Mouse (Mus musculus): ENCODE results near the gene Smyd3.

Gene Smyd3

DNA sequence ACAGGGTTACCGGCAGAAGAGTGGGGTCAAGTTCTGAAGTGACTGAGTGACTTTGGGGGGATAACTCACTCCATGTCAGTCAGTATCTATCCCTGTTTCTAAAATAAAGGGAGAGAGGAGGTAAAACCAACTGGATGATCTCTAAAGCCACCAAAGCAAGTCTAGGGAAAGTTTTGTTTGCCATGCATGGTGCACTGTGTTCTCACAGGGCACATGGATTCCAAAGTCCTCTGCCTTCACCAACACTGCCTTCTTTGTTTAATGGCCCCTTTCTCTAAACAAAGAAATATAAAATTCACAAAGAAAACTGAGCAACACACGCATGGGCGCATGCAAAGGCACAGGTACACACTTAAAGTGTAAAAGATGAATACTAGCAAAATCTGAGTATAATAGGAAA, 403.5 kb downstream of the Smyd3 start:
- no peak for DNase-seq (ENCODE audit: low spot score)

DNA sequence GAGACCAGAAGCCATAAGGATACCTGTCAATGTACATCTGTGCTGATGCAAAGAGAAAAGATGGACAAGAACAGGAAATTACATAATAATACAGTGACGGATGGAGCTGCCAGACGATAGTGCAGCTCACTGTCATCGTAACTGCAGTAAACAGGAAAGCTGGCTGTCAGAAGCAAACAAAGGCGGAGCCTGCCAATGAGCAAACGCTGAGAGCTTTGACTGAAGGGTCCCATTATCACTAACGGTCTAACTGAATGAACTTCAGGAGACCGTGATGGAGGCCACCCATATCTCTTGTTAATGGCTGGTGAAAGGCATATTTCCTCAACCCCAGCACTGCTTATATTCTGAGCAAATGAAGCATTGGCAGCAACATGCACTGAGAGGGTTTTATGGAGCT, 409.1 kb downstream of the Smyd3 start:
- no peak for DNase-seq (ENCODE audit: low spot score)

DNA sequence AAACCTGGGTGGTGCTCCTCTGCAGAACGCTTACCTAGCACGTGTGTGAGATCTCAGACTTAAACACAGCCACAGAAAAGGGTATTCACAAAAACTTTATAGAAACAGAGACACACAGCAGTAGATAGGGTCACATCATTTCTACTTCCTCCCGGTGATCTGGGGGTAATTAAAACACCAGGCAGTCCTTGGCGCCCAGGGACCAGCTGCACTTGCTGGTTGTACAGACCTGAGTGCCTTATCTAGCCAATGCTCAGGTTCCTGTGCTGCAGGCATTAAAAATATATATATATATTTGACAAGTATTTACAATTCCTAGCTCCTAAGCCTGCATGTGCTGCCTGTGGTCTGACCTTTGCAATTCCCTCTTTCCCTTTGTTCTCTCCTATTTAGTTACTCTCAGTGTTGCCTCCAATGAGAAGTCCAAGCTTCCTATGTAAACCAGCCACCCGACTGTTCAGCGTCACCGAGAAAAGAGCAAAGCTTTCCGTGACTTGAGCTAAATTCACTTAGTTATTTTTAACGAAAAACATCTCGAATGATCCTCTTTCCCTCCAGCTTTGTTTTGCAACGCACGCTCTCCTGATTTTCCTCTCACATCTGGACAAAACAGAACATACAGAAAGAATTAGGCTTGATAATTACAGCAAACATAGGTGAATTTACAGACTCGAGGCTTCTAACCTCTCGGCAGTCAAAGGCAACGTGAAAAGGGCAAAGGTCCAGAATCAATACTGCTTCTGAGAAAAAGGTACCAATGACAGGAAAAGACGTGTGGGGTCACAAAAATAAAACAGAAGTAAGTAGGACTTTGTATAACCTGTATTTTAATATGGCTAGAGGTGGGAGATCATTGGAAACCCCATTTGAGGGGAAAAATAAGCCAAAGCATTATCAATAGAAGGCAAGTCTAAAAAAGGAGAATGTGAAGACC, 409.8 kb downstream of the Smyd3 start:
- no peak for DNase-seq (ENCODE audit: low spot score)

DNA sequence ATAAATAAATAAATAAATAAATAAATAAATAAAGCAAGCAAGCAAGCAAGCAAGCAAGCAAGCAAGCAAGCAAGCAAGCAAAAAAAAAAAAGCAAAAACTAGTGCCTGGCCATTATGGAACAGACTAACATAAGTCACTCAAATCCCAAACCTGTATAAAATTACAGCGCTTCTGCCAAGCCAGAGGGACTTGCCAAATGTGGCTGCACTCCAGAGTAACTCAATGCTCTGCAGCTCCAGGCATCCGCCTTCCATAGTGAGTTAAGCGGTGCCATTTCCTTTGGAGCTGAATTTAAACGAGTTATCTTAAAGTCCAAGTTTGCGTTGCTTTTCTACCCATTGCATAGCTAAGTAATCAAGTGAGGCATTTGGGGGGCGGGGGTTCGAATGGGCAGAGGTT, 410.6 kb downstream of the Smyd3 start:
- DNase-seq (ENCODE audit: low spot score) = no peak

DNA sequence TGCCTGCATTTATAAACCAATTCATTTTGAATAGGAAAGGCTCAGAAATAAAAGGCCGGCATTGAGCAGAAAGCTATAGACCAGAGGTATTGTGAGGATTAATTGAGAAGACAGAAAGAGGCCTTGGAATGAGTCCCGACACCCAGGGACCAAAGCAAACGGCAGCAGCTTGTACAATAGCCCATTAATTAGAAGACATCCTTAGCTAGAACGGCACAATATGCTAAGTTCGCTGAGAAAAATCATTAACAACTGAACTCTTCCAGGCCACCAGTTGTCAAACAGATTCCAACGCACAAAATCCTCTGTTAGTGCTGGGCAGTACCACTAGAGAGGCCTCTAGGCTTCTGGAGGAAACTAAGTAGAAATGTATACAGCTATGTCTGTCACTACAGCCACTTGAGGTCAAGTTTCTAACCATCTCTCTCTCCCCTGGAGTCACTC, 411.1 kb downstream of the Smyd3 start:
- DNase-seq (ENCODE audit: low spot score) = peak; percentile 39

DNA sequence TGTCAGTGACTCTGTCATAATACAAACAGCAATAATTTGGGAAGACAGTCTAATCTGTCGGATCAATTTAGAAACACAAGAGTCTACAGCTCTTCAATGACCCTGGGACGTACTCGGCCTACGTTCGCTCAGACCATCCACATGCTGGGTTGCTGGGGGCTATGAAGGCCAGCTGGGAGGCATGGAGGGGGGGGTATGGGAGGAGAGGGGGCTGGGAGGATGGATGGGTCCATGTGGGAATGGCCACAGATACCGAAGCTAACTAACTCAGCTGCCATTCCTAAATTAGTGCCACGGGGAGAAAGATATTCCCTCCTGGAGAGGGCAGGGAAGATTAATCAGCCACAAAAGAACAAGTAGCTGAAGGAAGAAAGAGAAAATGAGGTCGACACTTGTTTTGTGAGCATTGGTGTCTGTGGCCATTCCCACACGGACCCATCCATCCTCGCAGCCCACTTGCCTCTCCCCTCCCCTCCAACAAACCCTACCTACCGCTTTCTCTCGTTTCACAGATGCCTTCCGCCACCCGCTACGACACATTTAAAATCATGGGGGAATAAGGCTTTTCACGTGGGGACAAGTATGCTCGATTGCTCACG, 411.6 kb downstream of the Smyd3 start:
- peak; percentile 36 for DNase-seq (ENCODE audit: low spot score)

DNA sequence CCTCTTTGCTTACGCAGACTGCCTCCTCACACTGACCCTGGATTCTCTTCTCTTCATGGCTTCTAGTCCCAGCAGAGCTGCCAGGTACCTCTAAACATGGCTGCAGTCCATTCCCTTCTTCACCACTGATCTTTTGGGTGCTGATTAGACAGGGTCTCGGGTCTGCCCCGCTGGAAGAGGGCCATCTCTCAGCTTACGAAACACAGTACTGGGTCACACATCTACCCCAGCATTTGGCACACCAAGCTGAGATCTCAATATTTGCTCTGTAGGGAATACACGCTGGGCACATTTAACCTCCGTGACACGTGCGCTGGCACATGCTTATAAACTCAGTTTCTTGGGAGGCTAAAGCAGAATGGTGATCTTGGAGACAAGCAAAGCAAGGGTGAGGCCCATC, 413.4 kb downstream of the Smyd3 start:
- DNase-seq (ENCODE audit: low spot score) = no peak

DNA sequence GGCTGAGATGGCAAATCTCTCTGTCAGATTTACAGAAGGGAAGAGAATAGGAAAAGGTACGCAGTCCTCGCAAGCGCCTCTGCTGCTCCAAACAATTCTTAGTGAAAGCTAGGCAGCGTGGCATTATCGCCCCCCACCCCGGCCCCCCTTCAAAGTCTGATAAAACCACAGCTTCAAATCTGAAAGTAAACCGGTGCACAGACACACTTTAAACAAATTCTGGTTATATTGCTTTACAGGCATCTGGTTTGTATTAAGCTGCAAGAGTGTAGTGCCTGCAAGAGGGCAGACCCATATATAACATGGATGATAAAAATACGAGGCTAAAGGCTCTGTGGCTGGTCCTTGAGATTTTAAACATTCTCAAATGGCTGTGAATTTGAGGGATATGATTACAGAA, 420.8 kb downstream of the Smyd3 start:
- DNase-seq (ENCODE audit: low spot score) = no peak

DNA sequence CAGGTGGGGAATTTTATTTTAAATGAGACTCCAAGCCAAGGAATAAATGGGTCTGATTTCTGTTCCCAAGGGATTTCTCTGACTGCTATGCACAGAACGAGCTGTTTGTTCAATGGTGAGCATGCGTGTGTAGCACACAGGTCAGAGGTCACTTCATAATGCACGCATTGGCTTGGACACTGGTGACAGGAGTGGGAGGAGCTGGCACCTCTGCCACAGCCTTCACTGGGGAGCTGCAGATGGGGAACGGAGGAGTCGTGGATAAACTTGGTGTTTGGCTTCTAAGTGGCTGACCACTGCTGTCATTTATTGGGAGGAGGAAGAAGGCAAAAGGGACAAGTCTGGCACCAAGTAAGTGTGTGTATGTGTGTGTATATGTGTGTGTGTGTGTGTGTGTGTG, 421.5 kb downstream of the Smyd3 start:
- DNase-seq (ENCODE audit: low spot score) = peak; percentile 10

DNA sequence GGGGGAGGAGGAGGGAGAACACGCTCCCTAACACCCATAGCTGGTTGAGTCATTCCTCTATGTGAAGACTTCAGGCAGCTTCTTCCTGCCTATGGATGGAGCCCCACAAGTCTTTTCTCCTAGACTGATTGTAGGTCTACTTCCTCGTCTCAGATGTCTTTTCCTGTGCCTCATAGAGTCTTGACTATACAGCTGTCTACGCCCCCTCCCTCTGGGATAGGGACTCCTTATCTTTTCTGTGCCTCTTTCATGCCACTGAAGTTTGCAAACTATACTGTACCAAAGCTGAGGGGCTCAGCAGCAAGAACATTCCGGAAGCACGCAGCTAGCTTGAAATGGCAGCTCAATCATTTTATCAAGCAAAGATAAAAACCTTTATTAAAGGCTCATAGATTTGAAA, 428.7 kb downstream of the Smyd3 start:
- no peak for DNase-seq (ENCODE audit: low spot score)

DNA sequence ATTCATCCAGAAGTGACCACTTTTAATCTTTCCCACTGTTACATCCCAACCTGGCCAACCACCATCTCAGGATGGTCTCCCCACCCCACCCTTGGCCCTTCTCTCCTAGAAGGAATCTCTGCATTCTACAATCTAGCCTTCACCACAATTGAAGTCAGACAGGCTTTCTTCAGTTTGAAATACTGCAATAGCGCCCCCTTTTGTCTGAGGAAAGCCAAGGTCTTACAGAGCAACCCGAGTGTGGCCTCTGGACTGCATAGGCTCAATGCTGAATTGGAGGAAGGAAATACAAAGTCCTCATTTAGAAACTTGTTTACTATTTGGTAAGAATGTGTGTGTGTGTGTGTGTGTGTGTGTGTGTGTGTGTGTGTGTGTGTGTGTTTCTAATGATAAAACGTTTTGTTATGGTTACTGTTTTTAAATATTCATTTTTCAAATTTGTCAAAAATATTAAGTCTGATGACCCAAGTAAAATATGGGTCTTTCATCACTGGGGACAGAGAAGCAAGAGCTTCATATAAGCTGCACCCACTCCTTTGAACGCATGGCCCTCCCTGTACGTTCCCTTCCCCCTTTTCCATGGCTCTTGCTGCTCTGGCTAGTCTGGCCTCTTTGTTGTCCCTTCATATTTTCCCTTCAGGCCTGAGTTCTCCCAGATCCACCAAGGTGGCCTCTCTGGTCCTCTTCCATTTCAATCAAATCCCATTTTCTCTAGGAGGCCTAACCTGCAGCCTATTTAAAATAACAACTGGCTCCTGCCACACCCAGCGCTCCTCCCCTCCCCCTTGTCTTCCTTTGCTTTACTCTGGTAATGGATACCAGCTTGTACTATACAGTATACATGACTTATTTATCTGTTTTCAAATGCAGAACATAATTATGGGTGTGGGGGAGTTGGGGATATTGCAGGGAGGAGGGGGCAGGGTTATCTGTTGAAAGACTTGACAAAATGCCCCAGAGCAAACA, 430.5 kb downstream of the Smyd3 start:
- peak; percentile 46 for DNase-seq (ENCODE audit: low spot score)

DNA sequence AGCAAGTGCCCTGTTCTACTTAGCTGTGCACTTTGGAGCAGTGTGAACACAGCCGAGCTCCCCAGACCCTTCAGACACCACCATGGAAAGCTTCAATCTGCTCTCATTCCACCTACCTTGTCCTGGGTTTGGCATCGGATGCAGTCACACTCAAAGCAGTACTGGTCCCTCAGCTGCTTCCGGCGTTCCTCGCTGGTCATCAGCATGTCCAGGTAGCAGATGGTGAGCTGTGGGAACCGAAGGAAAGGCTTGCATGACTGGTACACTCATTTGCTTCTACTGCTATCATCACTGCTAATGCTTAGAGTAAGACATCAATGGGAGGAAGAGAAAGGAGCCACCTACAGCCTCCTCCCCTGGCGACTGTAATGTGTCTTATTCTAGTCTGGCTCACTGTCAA, 431.6 kb downstream of the Smyd3 start:
- DNase-seq (ENCODE audit: low spot score) = no peak

DNA sequence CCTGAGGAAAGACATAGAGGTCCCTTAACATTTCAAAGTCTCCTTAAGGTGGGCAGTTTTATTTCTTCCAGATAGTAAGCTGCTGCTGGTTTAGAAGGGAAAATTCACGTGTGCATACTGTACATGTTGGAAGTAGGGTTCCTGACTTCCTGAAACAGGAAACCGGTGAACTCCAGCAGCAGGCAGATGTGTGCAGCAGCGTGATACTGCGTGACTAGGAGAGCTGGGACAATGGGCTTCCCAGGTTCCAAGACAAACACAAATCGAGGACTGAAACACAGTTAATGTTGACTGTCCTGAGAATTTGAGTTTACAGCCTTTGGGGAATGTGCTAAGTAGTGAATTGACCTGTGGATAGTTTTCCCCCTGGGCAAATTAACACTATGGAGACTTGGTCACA, 434.7 kb downstream of the Smyd3 start:
- DNase-seq (ENCODE audit: low spot score) = no peak

DNA sequence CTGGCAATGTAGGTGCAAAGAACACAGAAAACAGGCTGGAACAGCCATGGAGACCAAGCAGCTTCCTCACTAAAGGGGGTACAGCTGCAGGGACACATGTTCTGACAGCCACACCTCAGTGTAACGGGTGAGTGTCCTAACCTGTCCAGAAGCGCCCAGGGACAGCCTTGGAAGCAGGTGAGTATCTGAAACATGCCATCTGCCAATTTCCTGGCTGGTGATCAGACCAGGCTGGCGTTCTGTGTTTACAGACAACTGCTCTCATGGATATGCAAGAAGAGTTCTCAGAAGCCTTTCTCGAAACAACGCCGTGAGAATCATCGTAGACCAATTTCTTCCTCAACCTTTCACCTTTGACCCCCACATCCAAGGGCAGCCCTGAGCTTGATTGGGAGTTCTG, 444.0 kb downstream of the Smyd3 start:
- DNase-seq (ENCODE audit: low spot score) = no peak

DNA sequence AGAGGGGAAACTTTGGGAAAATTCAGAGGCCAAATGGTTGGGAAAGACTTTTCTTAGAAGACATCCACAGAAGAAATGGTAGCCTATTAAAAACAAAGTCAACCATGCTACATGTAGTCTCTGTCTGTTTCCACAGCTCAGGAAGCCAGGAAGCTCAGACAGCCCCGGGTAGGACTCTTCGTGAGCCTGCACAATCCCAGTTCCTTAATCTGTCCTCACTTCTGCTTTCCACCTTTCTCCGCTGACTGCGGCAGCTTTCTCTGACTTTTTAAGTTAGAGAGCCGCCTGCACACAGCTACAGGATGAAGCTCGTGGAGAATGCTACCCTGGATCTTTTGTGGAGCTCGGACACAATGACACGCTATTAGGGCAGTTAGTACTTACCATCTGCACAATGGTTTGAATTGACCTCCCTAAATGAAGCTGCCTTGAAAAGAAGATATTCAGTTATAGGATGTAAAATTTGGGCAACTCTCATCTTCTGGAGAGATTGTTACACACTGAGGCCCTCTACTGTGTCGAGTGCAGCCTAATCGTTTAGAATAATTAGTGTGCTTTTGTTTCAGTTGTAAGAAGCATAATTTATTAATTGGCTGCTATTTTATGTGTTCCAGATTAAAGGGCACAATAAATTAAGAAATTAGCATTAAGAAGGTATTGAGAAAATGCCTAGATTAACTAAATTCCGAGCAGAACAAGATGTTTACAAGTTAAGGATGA, 444.7 kb downstream of the Smyd3 start:
- DNase-seq (ENCODE audit: low spot score) = no peak

DNA sequence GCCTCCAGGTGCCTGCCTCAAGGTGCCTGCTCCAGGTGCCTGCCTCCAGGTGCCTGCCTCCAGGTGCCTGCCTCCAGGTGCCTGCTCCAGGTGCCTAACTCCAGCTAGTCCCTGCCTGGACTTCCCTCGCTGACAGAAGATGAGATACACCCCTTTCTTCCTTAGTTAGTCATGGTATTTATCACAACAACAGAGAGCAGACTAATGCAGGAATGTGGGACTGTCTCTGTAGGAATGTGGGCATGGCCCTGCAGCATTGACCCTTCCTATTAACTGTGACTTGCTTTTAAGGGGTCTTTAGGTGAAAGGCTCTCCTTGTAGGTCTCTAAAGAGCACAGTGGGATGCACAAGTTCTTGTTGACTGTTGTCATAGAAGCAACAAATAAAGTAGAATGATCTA, 445.4 kb downstream of the Smyd3 start:
- no peak for DNase-seq (ENCODE audit: low spot score)

DNA sequence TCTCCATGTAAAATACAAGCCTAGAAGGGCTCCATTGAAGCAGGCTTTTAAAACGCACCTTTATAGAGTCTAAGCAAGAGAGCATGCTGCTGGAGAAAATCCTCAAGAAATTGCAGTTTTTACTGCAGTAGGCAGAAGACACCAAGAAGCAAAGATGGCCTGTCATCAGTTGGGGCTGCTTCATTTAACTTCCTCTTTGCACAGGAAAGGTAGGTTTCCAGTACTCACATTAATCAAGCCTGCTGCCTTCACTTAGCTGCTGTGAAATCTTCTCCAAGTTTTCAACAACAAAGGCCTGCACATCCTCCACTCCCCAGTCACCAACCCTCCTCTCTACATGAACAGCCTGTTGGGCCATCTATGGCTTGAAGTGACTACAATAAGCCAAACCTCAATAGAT, 448.9 kb downstream of the Smyd3 start:
- DNase-seq (ENCODE audit: low spot score) = no peak

DNA sequence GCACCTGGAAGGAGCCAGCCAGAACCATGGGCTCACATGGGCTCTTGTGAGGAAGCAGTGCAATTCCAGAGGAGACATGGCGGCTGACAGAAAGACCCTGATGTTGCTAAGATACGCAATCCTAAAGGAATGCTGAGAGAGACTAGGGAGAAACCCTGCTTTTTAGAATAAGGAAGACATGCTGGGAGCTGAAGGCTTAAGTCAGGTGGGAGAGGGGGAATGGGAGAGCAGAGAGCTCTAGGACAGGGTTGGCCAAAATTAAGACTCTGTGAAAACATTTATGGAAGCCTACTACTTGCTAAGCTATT, 452.6 kb downstream of the Smyd3 start:
- DNase-seq (ENCODE audit: low spot score) = no peak

DNA sequence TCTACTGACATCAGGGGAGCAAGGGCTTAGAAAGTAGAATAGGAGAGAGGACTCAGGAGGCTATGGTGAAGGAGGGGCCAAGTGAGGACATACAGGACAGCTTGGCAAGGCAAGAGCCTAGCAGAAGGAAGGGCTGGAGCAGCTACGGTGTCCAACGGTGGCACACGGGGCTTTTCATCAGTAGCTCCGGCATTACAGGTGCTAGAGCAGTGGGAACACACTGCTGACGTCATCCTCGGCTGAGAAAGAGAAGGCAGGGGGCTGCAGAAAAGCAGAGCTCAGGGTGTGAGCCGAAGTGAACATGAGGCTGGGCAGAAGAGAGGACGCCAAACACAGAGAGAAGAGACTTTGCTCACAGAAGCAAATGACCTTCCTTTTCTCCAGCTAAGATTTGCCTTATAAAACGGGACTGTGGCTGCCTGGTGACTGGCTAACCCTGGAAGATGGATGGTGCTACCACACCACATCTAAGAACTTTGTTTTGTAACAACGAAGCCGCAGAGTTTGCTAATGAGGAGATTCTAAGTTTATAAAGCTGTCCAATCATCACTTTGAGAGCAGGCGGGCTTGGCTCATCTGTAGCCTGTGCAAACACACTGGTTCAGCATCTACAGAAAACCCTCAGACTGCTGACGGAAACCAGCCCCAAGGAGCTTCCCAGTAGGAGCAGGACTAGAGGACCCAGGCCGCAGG, 453.1 kb downstream of the Smyd3 start:
- DNase-seq (ENCODE audit: low spot score) = no peak

DNA sequence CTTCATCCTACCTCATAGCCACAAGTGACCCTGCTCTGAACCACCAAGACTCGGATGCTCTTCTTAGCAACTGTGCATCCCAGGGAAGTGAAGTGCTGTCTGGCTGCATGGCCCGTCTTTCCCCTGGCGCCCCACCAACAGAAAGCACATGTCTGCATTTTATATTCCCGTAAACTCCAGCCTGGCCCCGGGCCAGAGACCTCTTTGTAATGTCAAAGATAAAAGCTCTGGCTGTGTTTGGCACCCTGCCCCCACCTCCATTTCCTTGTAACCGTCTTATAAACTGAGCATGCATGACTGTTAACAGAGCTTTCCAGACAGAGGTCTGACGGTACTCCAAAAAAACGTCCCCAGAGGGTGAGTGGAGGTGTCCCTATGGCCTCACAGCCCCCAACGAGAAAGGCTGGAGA, 456.1 kb downstream of the Smyd3 start:
- no peak for DNase-seq (ENCODE audit: low spot score)

DNA sequence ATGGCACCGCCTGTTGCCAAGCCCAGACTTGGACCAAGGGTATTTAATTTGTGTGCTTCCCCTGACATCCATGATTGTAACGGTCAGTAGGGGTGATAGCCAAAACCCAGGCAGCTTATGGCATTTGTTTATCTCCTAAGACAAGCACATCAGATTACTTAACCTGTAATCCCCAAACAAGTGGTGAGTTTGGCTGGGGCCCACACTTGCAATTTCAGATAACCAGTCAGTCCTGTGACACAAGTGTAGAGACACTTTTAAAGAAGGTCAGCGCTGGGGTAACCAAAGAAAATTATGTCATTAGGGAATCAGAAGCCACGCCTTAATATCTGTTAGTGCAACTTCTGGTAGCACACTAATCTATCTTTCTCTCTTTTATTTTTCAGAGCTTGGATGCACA, 456.8 kb downstream of the Smyd3 start:
- no peak for DNase-seq (ENCODE audit: low spot score)

Measured in retina, embryonic 14.5 days (tissue).